Mouse (Mus musculus) lung, postnatal 4 days (tissue): ENCODE data around the gene 4922502D21Rik.
"Not testable (repeated sequence)": the region's sequence is repeated elsewhere in the genome, so short reads cannot be mapped to it uniquely, and the experiment has no call there.

Experiments used
- DNase-seq, 2 experiments: peaks; one replicate each; pipeline ENCODE4 v3.0.0; 2021

The 4922502D21Rik gene

DNA sequence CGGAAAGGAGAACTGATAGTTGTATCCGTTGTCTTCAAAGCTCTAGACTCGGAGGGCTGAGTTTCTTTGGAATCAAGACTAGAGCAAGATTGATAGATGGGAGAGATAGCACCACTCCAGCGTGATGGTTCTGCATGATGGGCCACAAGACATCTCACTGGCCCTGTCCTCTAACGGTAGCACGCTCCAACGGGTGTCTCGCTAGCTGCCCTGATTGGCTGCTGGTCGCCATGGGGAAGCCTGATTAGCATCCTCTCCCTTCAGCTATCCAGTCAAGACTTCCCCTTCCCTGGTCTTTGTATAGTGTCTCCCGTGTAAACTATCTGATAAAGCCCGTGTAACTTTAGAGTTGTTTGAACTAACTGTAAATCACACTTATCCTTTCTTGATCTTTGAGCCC, at the start of gene 4922502D21Rik:
Gene 4922502D21Rik, minus strand, starts transcription at position 187 of the 400 bp plus-strand sequence.
- no peak for DNase-seq

DNA sequence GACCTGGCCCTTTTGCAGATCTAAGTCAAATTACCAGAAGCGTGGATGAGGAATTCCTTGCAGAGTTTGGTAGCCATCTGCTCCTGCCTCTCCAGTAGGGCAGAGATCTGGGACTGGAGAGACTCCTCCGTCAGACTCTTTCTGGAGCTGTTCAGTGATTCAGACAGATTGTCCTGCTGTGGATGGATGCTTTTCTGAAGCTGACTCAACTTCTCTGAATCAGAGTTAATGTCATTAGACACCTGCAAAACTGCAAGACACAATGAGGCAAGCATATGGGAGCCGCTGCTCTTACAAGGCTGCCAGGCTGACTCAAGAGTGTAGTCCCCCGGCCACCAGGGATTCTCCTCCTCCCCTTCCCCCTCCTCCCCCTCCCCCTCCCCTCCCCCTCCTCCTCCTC, 48.9 kb upstream of the 4922502D21Rik start:
- no peak for DNase-seq

DNA sequence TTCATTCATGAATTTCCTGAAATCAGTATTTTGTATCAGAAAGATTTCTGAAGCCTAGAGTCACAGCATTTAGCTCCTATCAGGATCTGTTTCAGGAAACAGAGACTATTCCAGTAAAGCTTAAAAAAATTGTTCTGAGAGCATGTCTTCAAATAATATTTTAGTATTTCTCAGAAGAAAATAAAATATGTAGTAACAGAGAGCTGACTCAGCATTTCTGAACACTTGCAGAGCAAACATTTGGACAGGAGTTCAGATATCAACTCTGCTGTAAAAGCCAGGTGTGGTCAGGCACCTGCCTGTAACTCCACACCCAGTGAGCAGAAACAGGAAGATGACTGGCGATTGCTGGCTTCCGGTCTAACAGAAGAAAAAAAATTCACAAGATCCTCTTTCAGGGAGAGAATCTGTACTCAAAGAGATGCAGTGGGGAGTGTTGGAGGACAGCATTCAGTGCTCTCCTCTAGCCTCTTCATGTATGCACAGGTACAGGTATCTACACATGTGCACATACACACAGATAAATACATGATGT, 43.4 kb upstream of the 4922502D21Rik start:
- DNase-seq = no peak

DNA sequence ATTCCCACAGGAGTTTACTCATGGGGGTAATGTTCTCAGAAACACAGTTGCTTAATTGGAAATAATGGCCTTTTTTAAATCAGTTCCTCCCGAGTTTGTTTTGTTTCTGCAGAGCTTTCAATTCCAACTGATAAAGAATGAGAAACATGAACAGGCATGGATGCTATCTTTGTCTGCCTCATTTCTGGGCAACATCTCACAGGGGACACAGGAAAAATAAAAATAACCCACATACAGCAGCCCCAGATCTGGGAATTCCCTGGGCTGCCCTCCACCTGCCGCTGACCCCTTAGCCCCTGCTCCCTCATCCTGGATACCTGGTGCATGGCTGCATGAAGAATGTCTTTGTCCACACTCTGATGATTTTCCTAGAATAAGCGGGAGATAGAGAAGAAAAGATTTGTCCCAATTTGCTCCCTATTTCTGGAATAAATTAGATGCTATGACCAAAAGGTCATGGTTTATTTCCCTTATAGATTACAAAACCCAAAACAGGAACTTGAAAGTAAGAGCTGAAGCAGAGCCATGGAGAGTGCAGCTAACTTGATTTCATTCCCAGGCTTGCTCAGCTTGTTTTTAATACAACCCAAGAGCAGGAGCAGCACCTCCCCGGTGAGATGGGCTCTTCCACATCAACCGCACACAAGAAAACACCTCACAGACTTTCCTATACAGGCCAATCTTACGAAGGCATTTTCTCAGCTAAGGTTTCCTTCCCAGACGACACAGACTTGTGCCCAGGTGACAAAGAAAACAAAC, 38.0 kb upstream of the 4922502D21Rik start:
- DNase-seq = no peak

DNA sequence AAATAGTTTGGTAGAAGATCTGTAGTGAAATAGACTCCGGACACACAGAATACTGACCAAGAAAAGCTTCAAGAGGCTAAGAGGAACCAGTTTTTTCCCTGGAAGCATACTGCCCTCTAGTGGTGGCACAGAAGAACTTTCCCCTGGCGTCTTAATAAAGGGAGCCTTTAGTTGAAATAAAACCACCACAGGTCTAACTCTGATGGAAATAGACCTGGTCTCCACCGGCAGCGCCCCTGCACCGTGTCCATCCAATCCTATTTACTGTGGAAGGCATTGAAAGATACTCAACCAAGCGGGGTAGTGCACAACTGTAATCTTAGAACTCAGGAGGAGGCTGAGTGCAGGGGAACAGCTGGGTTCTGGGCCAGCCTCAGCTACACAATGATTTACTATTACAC, 34.4 kb upstream of the 4922502D21Rik start:
- DNase-seq = peak in 1 of 2 experiments; percentile 67

DNA sequence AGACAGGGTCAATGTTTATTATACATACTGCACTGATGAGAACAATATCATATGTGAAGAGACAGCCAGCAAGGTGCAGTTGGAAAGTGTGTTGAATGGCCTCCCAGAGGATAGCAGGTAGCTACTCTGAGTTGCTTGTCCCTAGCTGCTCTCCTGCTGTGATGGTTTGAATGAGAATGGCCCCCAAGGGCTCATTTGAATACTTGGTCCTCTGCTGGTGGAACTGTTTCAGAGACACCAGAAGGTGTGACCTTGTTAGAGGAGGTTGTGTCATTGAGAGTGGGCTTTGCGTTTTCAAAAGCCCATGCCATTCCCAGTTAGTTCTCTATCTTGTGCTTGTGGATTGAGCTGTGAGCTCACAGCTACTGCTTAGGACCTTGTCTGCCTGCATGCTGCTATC, 32.3 kb upstream of the 4922502D21Rik start:
- no peak for DNase-seq

DNA sequence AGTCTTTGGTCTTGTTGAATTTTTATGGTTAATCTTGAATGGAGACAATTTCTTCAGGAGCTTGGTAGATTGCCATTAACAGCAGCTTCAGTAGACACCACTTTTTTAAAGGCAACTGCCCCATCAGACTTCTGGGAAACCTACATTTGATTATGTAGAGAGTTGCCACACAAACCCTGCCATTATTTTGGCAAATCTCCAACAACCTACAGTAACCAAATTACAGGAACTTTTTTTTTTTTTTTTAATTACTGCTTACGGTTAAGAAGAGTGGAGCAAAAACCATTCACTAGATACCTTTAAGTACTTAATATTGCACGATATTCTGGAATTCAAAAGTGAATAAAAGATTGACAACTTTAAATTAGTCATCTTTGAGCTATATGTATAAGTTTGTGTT, 27.9 kb upstream of the 4922502D21Rik start:
- no peak for DNase-seq

DNA sequence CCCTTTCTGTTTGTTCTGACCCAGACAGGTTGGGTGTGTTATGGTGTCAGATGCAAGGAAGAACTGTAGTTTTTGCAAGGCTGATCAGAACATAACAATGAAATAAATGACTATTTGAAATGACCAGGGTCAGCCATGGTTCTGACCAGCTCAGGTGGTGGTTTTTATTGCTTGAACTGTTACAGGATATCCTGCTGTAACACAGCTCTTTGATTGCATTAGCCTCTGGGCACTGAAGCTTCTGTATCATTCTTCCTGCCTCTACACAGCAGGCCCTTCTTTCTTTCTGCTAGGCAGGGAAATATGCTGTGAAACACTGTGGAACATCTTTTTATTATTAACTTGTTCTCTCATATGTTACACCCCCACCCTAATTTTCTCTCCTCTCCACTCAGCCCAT, 24.8 kb upstream of the 4922502D21Rik start:
- no peak for DNase-seq

DNA sequence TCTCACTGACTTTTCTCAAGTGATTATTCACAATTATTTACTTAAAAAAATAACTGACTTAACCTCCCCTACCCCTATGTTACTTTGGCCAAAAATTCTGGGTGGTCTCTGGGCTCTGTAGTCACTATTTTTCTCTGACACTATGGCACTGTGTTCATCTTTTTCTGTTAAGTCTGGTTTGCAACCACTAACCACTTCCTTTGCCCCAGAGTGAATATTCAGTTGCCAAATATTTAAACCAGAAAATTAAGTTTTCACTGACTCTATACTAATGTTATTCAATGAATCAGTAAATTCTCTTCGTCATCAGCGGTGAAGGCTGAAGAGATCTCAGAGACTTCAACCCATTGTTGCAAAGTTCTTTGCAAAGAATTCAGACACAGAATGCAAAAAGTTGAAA, 24.2 kb upstream of the 4922502D21Rik start:
- DNase-seq = no peak

DNA sequence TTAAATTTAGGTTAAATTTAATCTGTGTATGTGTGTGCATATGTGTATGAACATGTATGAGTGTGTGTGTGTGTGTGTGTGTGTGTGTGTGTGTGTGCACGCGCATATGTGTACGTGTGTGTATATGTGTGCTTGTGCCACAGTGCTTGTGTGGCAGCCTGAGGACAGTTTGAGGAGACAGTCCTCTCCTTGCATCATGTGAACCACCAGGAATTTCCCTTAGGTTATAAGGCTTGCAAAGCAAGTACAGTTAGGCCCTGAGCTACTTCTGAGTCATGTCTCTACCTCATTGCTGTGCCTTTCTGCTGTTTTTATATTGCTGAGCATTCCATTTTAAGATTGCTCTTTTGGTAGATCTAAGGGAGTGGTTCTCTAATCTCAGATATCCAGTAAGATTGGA, 19.5 kb upstream of the 4922502D21Rik start:
- DNase-seq = no peak

DNA sequence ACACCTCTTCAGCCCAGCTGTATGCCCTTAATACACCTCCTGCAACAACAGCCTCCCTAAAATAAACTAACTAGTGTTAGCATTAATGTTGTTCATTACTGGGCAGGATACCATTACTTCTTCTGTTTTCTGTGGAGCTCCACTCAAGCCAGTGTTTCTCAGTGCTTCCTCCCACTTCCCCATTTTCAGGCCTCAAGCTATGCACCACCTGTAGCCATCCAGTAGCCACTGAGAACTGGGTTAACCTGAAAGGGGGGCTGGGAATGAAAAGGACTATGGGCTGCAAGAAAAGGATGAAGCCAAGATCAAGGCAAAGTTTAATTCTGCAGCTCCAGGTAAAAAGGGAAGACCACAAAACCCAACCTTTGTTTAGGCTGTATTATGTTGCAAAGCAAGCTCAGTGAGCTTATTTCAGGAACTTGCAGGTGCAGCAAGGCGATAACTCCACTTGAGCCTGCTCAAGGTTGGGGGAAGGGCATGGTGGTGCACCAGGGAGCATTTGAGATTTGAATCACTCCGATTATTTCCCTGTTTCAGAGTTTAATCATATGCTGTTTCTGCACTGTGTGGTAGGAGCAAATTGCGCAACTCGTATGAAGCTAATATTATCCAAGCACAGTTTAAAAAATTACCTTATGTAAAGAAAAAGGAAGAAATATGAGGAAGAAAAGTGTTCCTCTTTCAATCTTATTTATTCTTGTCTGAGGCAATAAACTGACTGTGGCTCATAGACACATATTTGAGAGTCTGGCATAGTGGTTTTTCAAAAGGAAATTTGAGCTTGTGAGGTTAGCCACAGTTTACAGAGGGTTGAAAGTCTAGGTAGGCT, 18.1 kb upstream of the 4922502D21Rik start:
- DNase-seq = peak in 1 of 2 experiments; percentile 31

DNA sequence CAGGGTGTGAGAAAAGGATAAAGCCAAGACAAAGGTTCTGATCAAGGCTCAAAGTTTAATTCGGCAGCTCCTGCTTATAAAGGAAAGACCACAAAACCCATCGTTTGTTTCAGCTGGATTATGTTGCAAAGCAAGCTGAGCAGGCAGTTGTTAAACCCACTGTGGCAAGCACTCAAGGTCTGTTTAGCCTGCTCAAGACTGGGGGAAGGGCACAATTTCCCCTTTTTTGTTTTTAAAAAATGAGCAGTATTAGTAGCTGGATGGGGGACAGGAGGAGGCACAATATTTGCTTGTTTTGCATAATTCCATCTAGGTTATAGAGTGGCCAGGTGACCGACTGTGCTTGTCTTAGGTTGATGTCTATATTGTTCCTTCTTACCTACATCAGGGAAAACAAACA, 12.8 kb upstream of the 4922502D21Rik start:
- no peak for DNase-seq

DNA sequence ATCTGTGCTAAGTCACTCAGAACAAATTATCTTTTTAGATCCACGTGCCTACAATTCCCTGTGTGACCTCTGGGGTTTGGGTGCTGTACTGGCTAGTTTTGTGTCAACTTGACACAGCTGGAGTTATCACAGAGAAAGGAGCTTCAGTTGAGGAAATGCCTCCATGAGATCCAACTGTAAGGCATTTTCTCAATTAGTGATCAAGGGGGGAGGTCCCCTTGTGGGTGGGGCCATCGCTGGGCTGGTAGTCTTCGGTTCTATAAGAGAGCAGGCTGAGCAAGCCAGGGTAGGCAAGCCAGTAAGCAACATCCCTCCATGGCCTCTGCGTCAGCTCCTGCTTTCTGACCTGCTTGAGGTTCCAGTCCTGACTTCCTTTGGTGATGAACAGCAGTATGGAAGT, 10.8 kb upstream of the 4922502D21Rik start, which contains the start of gene Clec12a:
Gene Clec12a, plus strand, starts transcription at position 301 of the 400 bp plus-strand sequence.
- not testable (repeated sequence) for DNase-seq

DNA sequence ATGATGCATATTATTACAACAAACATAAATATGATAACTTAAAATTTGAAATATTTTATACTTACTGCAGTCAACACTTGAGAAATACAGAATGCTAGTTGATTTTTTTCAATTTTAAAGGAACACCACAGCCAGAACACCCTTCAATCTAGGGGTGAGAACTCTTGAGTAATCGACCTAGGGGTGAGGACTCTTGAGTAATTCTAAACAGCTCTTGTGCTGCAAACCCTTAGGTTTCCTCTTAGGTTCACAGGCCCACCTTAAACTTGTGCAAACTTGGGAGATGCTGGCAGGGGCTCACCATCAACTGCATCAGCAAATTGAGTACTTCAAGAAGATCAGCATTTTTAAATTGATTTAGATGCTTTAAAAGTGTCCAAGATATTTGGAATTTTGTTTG, 6.2 kb upstream of the 4922502D21Rik start:
- no peak for DNase-seq

DNA sequence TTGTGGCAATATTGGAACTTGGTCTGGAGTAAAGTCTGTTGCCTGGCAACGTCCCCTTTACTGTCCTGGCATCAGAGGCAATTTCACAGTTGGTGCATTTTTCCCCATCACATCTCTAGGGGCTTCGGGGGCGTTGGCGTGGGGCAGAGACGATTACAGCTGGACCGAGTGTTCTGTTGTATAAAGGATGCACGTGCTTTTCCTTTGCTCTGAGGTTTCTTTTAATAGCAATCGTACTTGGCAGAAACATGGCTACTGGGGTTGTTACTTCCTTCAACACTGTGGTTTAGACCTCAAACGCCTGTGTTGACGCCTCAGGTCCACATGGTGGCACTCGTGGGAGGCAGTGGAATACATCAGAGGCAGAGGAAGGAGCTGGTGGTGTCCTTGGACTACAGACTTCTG, 2.1 kb upstream of the 4922502D21Rik start:
- DNase-seq = peak; percentile 51 to 75

DNA sequence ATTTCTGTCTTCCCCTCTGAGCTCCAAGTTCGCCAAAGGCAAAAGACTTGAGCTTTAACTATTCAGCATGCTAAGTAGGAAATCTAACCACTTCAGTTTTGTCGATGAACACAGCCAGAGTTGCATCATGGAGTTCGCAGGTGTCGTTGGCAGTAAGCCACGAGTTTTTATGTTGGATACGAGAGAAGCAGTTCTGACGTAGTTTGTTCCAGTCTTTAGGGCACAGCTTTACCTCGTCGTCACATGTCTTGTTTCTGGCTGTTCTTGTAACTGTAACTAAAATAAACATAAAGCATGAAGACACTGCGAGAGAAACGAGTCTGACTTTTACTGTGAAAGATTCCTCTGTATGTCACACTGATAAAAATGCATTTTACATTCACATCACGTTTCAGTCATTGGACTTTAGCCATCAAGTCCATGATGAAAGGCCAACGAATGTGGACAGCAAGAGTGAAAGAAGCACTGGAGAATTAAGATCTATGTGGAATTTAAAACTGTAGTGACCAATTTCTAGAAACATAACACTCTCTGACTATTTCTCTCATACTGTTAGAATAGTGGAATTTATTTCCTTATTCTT, 4.9 kb downstream of the 4922502D21Rik start:
- DNase-seq = no peak

DNA sequence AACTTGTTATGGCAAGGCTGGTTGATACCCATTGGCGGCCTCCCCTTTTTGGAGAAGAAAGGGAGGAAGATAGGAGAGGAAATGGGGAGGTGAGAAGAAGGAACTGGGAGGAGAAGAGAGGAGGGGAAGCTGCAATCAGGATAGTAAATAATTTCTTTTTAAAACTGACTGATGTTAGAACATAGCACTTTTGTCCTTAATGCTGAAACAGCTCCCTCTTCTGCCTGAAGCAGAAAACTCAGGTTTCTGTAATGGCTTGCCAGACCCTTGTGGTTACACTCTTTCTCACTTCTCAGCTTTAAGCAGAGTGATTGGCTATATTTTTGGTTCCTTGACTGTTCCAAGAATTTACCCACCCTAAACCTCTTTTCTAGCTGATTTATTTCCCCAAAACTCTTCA, 5.6 kb downstream of the 4922502D21Rik start:
- DNase-seq = no peak

DNA sequence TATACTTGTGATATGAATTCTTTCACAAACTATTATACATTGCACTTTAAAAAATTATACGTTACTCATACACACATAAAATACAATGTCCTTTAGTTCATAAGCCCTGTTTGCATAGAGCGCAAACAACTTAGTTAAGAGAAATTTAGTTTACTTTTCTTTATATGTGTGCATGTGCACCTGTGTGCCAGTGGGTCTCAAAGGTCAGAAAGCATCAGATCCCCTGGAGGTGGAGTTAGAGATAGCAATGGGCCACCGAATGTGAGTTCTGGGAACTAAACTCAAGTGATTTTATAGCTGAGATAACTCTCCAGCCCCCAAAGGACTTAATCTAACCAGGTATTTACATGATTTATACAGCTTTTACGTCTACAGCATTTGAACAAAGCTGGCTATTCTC, 12.3 kb downstream of the 4922502D21Rik start:
- DNase-seq = no peak

DNA sequence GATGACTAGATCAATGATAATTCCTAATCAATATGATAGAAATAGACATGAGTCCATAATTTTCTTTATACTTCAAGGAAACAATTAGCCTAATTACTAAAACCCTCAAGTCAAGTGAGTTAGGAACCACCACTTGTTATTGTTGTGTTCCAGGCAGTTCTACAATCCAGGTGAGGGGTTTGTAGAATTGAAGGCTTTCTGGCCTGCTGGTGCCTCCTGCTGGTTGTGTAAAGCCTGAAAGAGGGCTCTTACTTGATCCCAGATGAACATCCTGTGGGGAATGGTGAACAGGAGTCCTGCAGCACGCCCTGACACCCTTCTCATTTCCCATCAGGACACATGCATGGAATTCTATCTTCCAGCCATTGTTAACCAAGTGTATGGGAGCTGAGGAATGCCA, 13.2 kb downstream of the 4922502D21Rik start:
- no peak for DNase-seq

DNA sequence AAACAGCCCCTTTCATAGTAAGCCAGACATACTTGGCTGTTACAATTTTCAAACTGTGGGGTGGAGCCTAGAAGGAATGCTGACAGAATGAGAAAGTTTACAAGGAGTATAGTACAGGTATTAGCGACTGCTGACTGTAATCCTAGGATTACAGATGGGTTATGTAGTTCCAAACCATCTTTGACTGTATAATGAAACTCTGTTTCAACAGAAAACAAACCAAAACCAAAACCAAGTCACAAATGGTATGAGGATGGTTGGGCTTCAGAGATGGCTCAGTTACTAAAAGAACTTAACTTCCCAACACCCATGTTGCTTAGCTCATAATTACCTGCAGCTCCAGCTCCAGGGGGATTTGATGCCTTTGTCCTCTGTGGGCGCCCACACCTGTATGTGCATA, 15.1 kb downstream of the 4922502D21Rik start:
- DNase-seq = no peak

DNA sequence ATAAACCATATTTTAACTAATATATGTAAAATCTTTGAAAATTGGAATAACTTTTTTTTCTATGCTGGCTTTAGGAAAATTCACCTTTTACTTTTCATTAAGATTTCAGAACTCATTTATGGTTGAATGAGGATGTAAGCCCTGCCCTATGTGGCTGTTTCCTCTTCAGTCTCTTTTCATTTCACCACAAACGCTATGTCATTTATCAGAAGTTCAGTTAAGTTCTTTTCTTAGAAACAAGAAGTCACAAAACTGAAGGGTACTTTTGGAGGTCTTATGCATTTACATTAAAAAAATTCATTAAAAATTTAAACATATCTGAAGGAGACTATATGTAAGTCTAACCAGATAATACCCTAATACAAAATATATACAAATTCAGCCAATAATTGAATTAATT, 15.9 kb downstream of the 4922502D21Rik start:
- DNase-seq = no peak

DNA sequence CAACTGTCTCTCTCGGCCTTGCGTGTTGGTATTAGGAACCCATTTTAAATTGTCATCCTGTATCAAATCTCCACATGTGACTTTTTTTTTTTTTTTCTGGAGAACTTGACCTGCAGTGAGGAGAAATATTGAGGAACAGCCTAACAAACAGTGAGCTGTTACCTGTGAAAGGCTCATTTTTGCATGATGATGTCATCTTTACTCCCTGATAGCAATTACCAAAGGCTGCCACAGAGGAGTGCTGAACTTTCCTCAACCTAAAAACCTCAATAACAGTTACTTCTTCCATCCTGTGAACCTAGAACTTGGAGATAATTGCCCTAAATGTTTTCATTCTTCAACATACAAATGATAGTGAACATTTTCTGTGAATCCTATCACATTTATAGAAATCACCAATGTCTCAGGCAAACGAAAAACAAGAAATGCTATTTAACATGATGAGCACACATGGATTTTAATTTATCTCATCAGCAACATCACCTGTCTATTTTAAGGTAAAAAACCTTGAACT, 16.9 kb downstream of the 4922502D21Rik start:
- DNase-seq = no peak

DNA sequence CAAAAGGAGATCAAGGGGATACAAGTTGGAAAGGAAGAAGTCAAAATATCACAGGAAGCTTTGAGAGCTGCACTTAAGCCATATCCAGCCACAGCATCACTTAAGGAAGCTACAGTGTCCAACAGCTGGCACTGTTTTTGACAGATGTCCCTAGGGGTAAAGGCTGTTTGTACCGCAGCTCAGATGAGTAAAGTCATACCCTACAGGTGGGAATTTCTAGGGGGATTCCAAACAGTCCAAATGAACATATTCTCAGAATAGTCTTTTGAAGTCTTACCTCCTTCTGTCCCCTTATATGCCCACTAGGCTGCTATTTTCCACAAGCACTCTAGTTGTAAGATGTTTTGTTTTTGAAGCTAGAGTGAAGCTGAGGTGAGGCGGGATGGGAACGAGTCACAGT, 19.1 kb downstream of the 4922502D21Rik start:
- no peak for DNase-seq
